Mouse (Mus musculus): Measurements from ENCODE around the gene Ybx2.
A peak's percentile ranks its signal among the peaks of the same experiment; 100 is the strongest.
"Not testable (repeated sequence)": the region's sequence is repeated elsewhere in the genome, so short reads cannot be mapped to it uniquely, and the experiment has no call there.

The Ybx2 gene

GRCm38 (mm10) chr11:69934681-69935080 lies 915 bp upstream of the Ybx2 start:
- DNase-seq (ENCODE audit: low read depth, low spot score) = no peak

GRCm38 (mm10) chr11:69936156-69936555 lies 560 bp downstream of the Ybx2 start:
- DNase-seq (ENCODE audit: low read depth, low spot score) = no peak

GRCm38 (mm10) chr11:69936714-69937347 lies 1.2 kb downstream of the Ybx2 start:
- no peak for DNase-seq (ENCODE audit: low read depth, low spot score)

GRCm38 (mm10) chr11:69937385-69937784 lies 1.8 kb downstream of the Ybx2 start:
- no peak for DNase-seq (ENCODE audit: low read depth, low spot score)

GRCm38 (mm10) chr11:69937834-69938233 lies 2.2 kb downstream of the Ybx2 start:
- DNase-seq (ENCODE audit: low read depth, low spot score) = no peak

- DNase-seq (ENCODE audit: low read depth, low spot score) = no peak
These were observed 2.9 kb downstream of the Ybx2 start for GRCm38 (mm10) chr11:69938401-69938979.

- no peak for DNase-seq (ENCODE audit: low read depth, low spot score)
These were observed 3.6 kb downstream of the Ybx2 start for GRCm38 (mm10) chr11:69939181-69939580.

GRCm38 (mm10) chr11:69939731-69940130 lies 4.1 kb downstream of the Ybx2 start:
- no peak for DNase-seq (ENCODE audit: low read depth, low spot score)

GRCm38 (mm10) chr11:69940962-69941361 lies 5.4 kb downstream of the Ybx2 start:
- no peak for DNase-seq (ENCODE audit: low read depth, low spot score)

GRCm38 (mm10) chr11:69945216-69945615 lies 9.6 kb downstream of the Ybx2 start:
- DNase-seq (ENCODE audit: low read depth, low spot score) = no peak

- DNase-seq (ENCODE audit: low read depth, low spot score) = peak; percentile 79
These were observed 10.6 kb downstream of the Ybx2 start for GRCm38 (mm10) chr11:69945997-69946891.

- no peak for DNase-seq (ENCODE audit: low read depth, low spot score)
These were observed 11.9 kb downstream of the Ybx2 start for GRCm38 (mm10) chr11:69947337-69948065.

GRCm38 (mm10) chr11:69948066-69948762 lies 12.6 kb downstream of the Ybx2 start, which contains the start of gene Slc2a4:
Slc2a4 (minus strand) TSS chr11:69948188.
- DNase-seq (ENCODE audit: low read depth, low spot score) = peak; percentile 94

- DNase-seq (ENCODE audit: low read depth, low spot score) = peak; percentile 90
These were observed 13.2 kb downstream of the Ybx2 start for GRCm38 (mm10) chr11:69948763-69949150.

GRCm38 (mm10) chr11:69950807-69951459 lies 15.3 kb downstream of the Ybx2 start:
- no peak for DNase-seq (ENCODE audit: low read depth, low spot score)

- no peak for DNase-seq (ENCODE audit: low read depth, low spot score)
These were observed 16.7 kb downstream of the Ybx2 start for GRCm38 (mm10) chr11:69952274-69952673.

- no peak for DNase-seq (ENCODE audit: low read depth, low spot score)
These were observed 17.8 kb downstream of the Ybx2 start for GRCm38 (mm10) chr11:69953267-69953915.

- not testable (repeated sequence) for DNase-seq (ENCODE audit: low read depth, low spot score)
These were observed 20.0 kb downstream of the Ybx2 start for GRCm38 (mm10) chr11:69955618-69956017.

- DNase-seq (ENCODE audit: low read depth, low spot score) = no peak
These were observed 20.6 kb downstream of the Ybx2 start for GRCm38 (mm10) chr11:69956218-69956617.

GRCm38 (mm10) chr11:69960616-69961015 lies 25.0 kb downstream of the Ybx2 start:
- no peak for DNase-seq (ENCODE audit: low read depth, low spot score)
